In genomic region chr1:23762136-23762687, GRCm38 (mm10) we compare ENCODE assay signal across 8 mouse cellular contexts. TPM values are rescaled to one million over a fixed set of nuclear protein-coding genes. Genes with fewer than 3 reads are reported as not detected.
A peak's percentile ranks its signal among the peaks of the same experiment; 100 is the strongest.
DNase-seq lines count a peak whose midpoint lies in the region; ATAC-seq and TF ChIP-seq lines count a peak whose summit lies in the region.

No protein-coding gene starts in this region.

- peak; percentile 51 for DNase-seq in Muller cell, postnatal 12 days (ENCODE audit: inconsistent ontology term)
- peak; percentile 37 for DNase-seq in adrenal gland, postnatal 14 days
- DNase-seq in heart, postnatal 0 days (ENCODE audit: low spot score) = no peak
- DNase-seq in kidney, postnatal 36 days = peak; percentile 45 to 77
- peak; percentile 66 for DNase-seq in retina, postnatal 1 day

- H3K4me3 ChIP-seq in embryonic facial prominence, embryonic 13.5 days = peak overlapping the region; percentile 62
- peak overlapping the region; percentile 59 for H3K4me3 ChIP-seq in heart, postnatal 0 days (ENCODE audit: low read depth, low read length)
- H3K4me3 ChIP-seq in lung, embryonic 15.5 days = peak overlapping the region; percentile 49

- H3K27me3 ChIP-seq in embryonic facial prominence, embryonic 13.5 days = peaks cover 75% of the 10 kb centered on the region
- H3K27me3 ChIP-seq in heart, postnatal 0 days (ENCODE audit: control insufficient read depth, insufficient read depth, low read length) = peaks cover 48% of the 10 kb centered on the region
- peaks cover 47% of the 10 kb centered on the region for H3K27me3 ChIP-seq in lung, embryonic 15.5 days

- H3K9me3 ChIP-seq in embryonic facial prominence, embryonic 13.5 days = no peaks in the 10 kb centered on the region
- no peaks in the 10 kb centered on the region for H3K9me3 ChIP-seq in heart, postnatal 0 days (replicated peaks; ENCODE audit: control insufficient read depth, low read length)
- no peaks in the 10 kb centered on the region for H3K9me3 ChIP-seq in lung, embryonic 15.5 days

- H3K9ac ChIP-seq in embryonic facial prominence, embryonic 13.5 days = peak overlapping the region; percentile 65
- H3K9ac ChIP-seq in heart, postnatal 0 days (replicated peaks; ENCODE audit: low read depth, low read length) = no peak overlapping the region
- peak overlapping the region; percentile 13; the same call in 1 of the 2 replicates for H3K9ac ChIP-seq in lung, embryonic 15.5 days

- H3K27ac ChIP-seq in embryonic facial prominence, embryonic 13.5 days = no peak overlapping the region
- H3K27ac ChIP-seq in heart, postnatal 0 days (ENCODE audit: low read depth) = no peak overlapping the region
- no peak overlapping the region for H3K27ac ChIP-seq in lung, embryonic 15.5 days

- peak; percentile 40; the same call in 1 of the 2 replicates for ATAC-seq in embryonic facial prominence, embryonic 13.5 days (ENCODE audit: insufficient number of reproducible peaks, insufficient read depth, low FRiP score, low TSS enrichment, low read depth)
- ATAC-seq in heart, postnatal 0 days (ENCODE audit: insufficient read depth, low read depth) = no peak; the same call in 1 of the 2 replicates
- peak; percentile 56; the same call in 1 of the 2 replicates for ATAC-seq in lung, embryonic 15.5 days (ENCODE audit: borderline replicate concordance, extremely low read depth, low FRiP score, low TSS enrichment)
- no peak for ATAC-seq in activated CD4-positive, CD25-positive, alpha-beta regulatory T cell, adult 4 months

- H3K4me2 ChIP-seq in embryonic facial prominence, embryonic 13.5 days = peak overlapping the region; percentile 99
- H3K4me2 ChIP-seq in heart, postnatal 0 days (ENCODE audit: low read depth, low read length) = peak overlapping the region; percentile 92
- peak overlapping the region; percentile 98 for H3K4me2 ChIP-seq in lung, embryonic 15.5 days

- H3K36me3 ChIP-seq in embryonic facial prominence, embryonic 13.5 days = no peaks in the 10 kb centered on the region
- H3K36me3 ChIP-seq in heart, postnatal 0 days (replicated peaks; ENCODE audit: control insufficient read depth, insufficient read depth, low read length) = no peaks in the 10 kb centered on the region
- no peaks in the 10 kb centered on the region for H3K36me3 ChIP-seq in lung, embryonic 15.5 days

- H3K4me1 ChIP-seq in embryonic facial prominence, embryonic 13.5 days = peaks cover 20% of the 10 kb centered on the region
- peaks cover 10% of the 10 kb centered on the region; the same call in 1 of the 2 replicates for H3K4me1 ChIP-seq in heart, postnatal 0 days (ENCODE audit: control insufficient read depth, insufficient read depth)
- H3K4me1 ChIP-seq in lung, embryonic 15.5 days = peaks cover 15% of the 10 kb centered on the region; the same call in 1 of the 2 replicates

- WGBS in embryonic facial prominence, embryonic 13.5 days = under 1% methylated on average over 45 of the region's 45 CpGs
- WGBS in heart, postnatal 0 days = under 1% methylated on average over 45 of the region's 45 CpGs
- WGBS in lung, embryonic 15.5 days = under 1% methylated on average over 45 of the region's 45 CpGs

- TF ChIP-seq EP300 in heart, postnatal 0 days (IDR thresholded peaks at IDR 0.05; ENCODE audit: low read depth) = no peak

- no peak for TF ChIP-seq CTCF in heart, postnatal 0 days (IDR thresholded peaks at IDR 0.05; ENCODE audit: low read depth)

RNA-seq across cellular contexts. Expression of gene B3gat2, which starts 0.7 kb away (rescaled TPM):
- total RNA-seq in adrenal gland, postnatal 14 days (2021) = not detected in 2 replicates
- 0.67 and 1.3 TPM in 2 replicates for polyA plus RNA-seq in embryonic facial prominence, embryonic 13.5 days (2015; fragmentation: Nextera tagmentation; extraction: Ambion mirVana)
- total RNA-seq in heart, postnatal 0 days (2014; rRNA removed; ENCODE audit: low replicate concordance) = not detected in 2 replicates
- polyA plus RNA-seq in heart, postnatal 0 days (2015; fragmentation: Nextera tagmentation; extraction: Ambion mirVana) = 0.16 and 0.22 TPM in 2 replicates
- 0.35 and 0.39 TPM in 2 replicates for polyA plus RNA-seq in lung, embryonic 15.5 days (2015; fragmentation: Nextera tagmentation; extraction: Ambion mirVana)
- 1 to 10 TPM; 1.6 to 2.1 TPM for polyA plus RNA-seq in activated CD4-positive, CD25-positive, alpha-beta regulatory T cell, adult 4 months (2017; shearing (Covaris generic))

Comparison
In these comparisons a context has a peak if more than half of its experiments do, and no peak if none do; other contexts are left out.
1. ATAC-seq: peak in embryonic facial prominence, embryonic 13.5 days (single experiment) and lung, embryonic 15.5 days (single experiment); none in heart, postnatal 0 days (single experiment) and activated CD4-positive, CD25-positive, alpha-beta regulatory T cell, adult 4 months (single experiment).
2. Peak in every context shown above with its lines, with median percentiles within 50 percentile points of each other: H3K4me2 ChIP-seq and H3K4me3 ChIP-seq.